8 mouse cellular contexts compared by ENCODE assay signal in the genomic region with DNA sequence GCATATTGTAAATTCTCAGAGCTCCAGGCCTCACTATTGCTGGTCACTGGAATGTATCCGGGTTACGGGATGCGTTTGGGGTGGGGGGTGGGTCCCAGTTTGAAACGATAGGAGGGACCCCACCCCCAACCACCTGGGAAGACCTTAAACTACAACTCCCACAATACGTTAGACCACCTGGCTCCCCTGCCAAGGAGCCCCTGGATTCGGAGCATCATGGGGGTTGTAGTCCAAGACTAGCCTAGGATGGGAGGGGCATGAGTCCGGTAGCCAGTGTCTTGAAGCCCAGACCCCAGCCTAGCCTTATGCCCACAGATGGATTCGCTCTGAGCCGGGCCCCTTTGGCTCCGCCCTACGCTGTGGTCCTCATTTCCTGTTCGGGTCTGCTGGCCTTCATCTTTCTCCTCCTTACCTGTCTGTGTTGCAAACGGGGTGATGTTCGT. TPM values are rescaled to one million over a fixed set of nuclear protein-coding genes. Genes with fewer than 3 reads are reported as not detected.
DNase-seq lines count a peak whose midpoint lies in the region; ATAC-seq lines count a peak whose summit lies in the region.

No protein-coding gene starts in this region.

- peaks cover 30% of the 10 kb centered on the region for H3K4me1 ChIP-seq in kidney, embryonic 16.5 days (ENCODE audit: insufficient read depth, low read length)
- peaks cover 43% of the 10 kb centered on the region for H3K4me1 ChIP-seq in embryonic facial prominence, embryonic 15.5 days

- H3K36me3 ChIP-seq in kidney, embryonic 16.5 days (ENCODE audit: insufficient read depth, low read length) = peaks cover 8% of the 10 kb centered on the region
- H3K36me3 ChIP-seq in embryonic facial prominence, embryonic 15.5 days = peaks cover 19% of the 10 kb centered on the region

- ATAC-seq in kidney, embryonic 16.5 days (ENCODE audit: low FRiP score, low TSS enrichment) = peak; percentile 74
- peak; percentile 55 for ATAC-seq in embryonic facial prominence, embryonic 15.5 days (ENCODE audit: insufficient number of reproducible peaks, low FRiP score, low TSS enrichment, low read depth)

- peak overlapping the region; percentile 94 for H3K4me2 ChIP-seq in kidney, embryonic 16.5 days (replicated peaks; ENCODE audit: low read depth, low read length)
- H3K4me2 ChIP-seq in embryonic facial prominence, embryonic 15.5 days (replicated peaks) = peak overlapping the region; percentile 96

- H3K4me3 ChIP-seq in kidney, embryonic 16.5 days (ENCODE audit: low read length) = peak overlapping the region; percentile 70
- H3K4me3 ChIP-seq in embryonic facial prominence, embryonic 15.5 days (replicated peaks) = peak overlapping the region; percentile 66

- H3K27me3 ChIP-seq in kidney, embryonic 16.5 days (ENCODE audit: insufficient read depth, low read length) = no peaks in the 10 kb centered on the region
- H3K27me3 ChIP-seq in embryonic facial prominence, embryonic 15.5 days = no peaks in the 10 kb centered on the region

- no peak for DNase-seq in kidney, adult 8-10 months
- DNase-seq in brain, adult 2 months (ENCODE audit: low read depth, low spot score) = peak; percentile 91
- peak; percentile 48 for DNase-seq in kidney, postnatal 14 days
- DNase-seq in retina, postnatal 7 days (ENCODE audit: low read depth, low spot score) = peak; percentile 46
- DNase-seq in adrenal gland, postnatal 10 days = no peak
- no peak for DNase-seq in right cerebral cortex, postnatal 14 days

- no peak overlapping the region for H3K27ac ChIP-seq in kidney, embryonic 16.5 days (ENCODE audit: low read length)
- H3K27ac ChIP-seq in embryonic facial prominence, embryonic 15.5 days (replicated peaks) = peak overlapping the region; percentile 44; the same call in 1 of the 2 replicates

- peak overlapping the region; percentile 74 for H3K9ac ChIP-seq in kidney, embryonic 16.5 days (replicated peaks; ENCODE audit: low read length)
- peak overlapping the region; percentile 47 for H3K9ac ChIP-seq in embryonic facial prominence, embryonic 15.5 days

- H3K9me3 ChIP-seq in kidney, embryonic 16.5 days (ENCODE audit: low read length) = no peaks in the 10 kb centered on the region
- H3K9me3 ChIP-seq in embryonic facial prominence, embryonic 15.5 days (replicated peaks) = no peaks in the 10 kb centered on the region

- 0% methylated on average over 14 of the region's 14 CpGs for WGBS in kidney, embryonic 16.5 days
- under 1% methylated on average over 14 of the region's 14 CpGs for WGBS in embryonic facial prominence, embryonic 15.5 days

RNA-seq across cellular contexts. Expression of a gene that starts 1.7 kb away (rescaled TPM):
- 1.9 and 2.5 TPM in 2 replicates for polyA plus RNA-seq in kidney, embryonic 16.5 days (2015; fragmentation: Nextera tagmentation; extraction: Ambion mirVana)
- 49.6 and 55.7 TPM in 2 replicates for polyA plus RNA-seq in embryonic facial prominence, embryonic 15.5 days (2015; fragmentation: Nextera tagmentation; extraction: Ambion mirVana)
- under 1 TPM; 0.39 to 0.45 TPM for total RNA-seq in adrenal gland, postnatal 10 days (2021)

RNA-seq across cellular contexts. Expression of a gene that starts 2.6 kb away (rescaled TPM):
- 1.3 and 1.8 TPM in 2 replicates for polyA plus RNA-seq in kidney, embryonic 16.5 days (2015; fragmentation: Nextera tagmentation; extraction: Ambion mirVana)
- 1.9 TPM in 2 replicates for polyA plus RNA-seq in embryonic facial prominence, embryonic 15.5 days (2015; fragmentation: Nextera tagmentation; extraction: Ambion mirVana)
- total RNA-seq in adrenal gland, postnatal 10 days (2021) = 1 to 10 TPM; 4.2 to 8.3 TPM

RNA-seq across cellular contexts. Expression of a gene that starts 28.2 kb away (rescaled TPM):
- 125 and 126 TPM in 2 replicates for polyA plus RNA-seq in kidney, embryonic 16.5 days (2015; fragmentation: Nextera tagmentation; extraction: Ambion mirVana)
- polyA plus RNA-seq in embryonic facial prominence, embryonic 15.5 days (2015; fragmentation: Nextera tagmentation; extraction: Ambion mirVana) = 124 and 129 TPM in 2 replicates
- 100 to 1,000 TPM in 1 of 2 experiments, 10 to 100 TPM in 1; 88.5 to 107 TPM for total RNA-seq in adrenal gland, postnatal 10 days (2021)

RNA-seq across cellular contexts. Expression of a gene that starts 38.4 kb away (rescaled TPM):
- 1.9 TPM in 2 replicates for polyA plus RNA-seq in kidney, embryonic 16.5 days (2015; fragmentation: Nextera tagmentation; extraction: Ambion mirVana)
- 1.4 and 1.7 TPM in 2 replicates for polyA plus RNA-seq in embryonic facial prominence, embryonic 15.5 days (2015; fragmentation: Nextera tagmentation; extraction: Ambion mirVana)
- total RNA-seq in adrenal gland, postnatal 10 days (2021) = under 1 TPM; 0.24 to 0.51 TPM

RNA-seq across cellular contexts. Expression of a gene that starts 44.6 kb away (rescaled TPM):
- 87.4 and 87.9 TPM in 2 replicates for polyA plus RNA-seq in kidney, embryonic 16.5 days (2015; fragmentation: Nextera tagmentation; extraction: Ambion mirVana)
- 57.3 and 58.0 TPM in 2 replicates for polyA plus RNA-seq in embryonic facial prominence, embryonic 15.5 days (2015; fragmentation: Nextera tagmentation; extraction: Ambion mirVana)
- total RNA-seq in adrenal gland, postnatal 10 days (2021) = 10 to 100 TPM; 23.7 to 27.5 TPM

Comparison
In these comparisons a context has a peak if more than half of its experiments do, and no peak if none do; other contexts are left out.
1. DNase-seq: peak in brain, adult 2 months (single experiment), kidney, postnatal 14 days (single experiment) and retina, postnatal 7 days (single experiment); none in kidney, adult 8-10 months (0 of 2), adrenal gland, postnatal 10 days (single experiment) and right cerebral cortex, postnatal 14 days (single experiment).
2. RNA of a gene that starts 1.7 kb away (polyA plus RNA-seq): 49.6 to 55.7 TPM in embryonic facial prominence, embryonic 15.5 days; 1.9 to 2.5 TPM in kidney, embryonic 16.5 days; every median in the first group is over 10 times any median in the second.